Mouse (Mus musculus): ENCODE measurements around the gene Olfr625-ps1.

The Olfr625-ps1 gene

GRCm38 (mm10) chr7:103682420-103682819, at the start of gene Olfr625-ps1:
Gene Olfr625-ps1 (plus strand): TSS chr7:103682720.
- no peak for DNase-seq (ENCODE audit: low spot score in 2 of 2)

GRCm38 (mm10) chr7:103636795-103637194, 45.7 kb upstream of the Olfr625-ps1 start:
- no peak for DNase-seq (ENCODE audit: low spot score in 2 of 2)

GRCm38 (mm10) chr7:103642602-103643001, 39.9 kb upstream of the Olfr625-ps1 start, which contains the start of gene Olfr622:
Gene Olfr622 (minus strand): TSS chr7:103642702.
- no peak for DNase-seq (ENCODE audit: low spot score in 2 of 2)

GRCm38 (mm10) chr7:103644070-103644469, 38.5 kb upstream of the Olfr625-ps1 start:
- no peak for DNase-seq (ENCODE audit: low spot score in 2 of 2)

- DNase-seq (ENCODE audit: low spot score in 2 of 2): no peak
These were observed 18.9 kb upstream of the Olfr625-ps1 start, which contains the start of gene Olfr623 for GRCm38 (mm10) chr7:103663598-103663997. Gene Olfr623 (minus strand): TSS chr7:103663698.

- DNase-seq (ENCODE audit: low spot score in 2 of 2): no peak
These were observed 11.4 kb upstream of the Olfr625-ps1 start, which contains the start of gene Olfr624 for GRCm38 (mm10) chr7:103671091-103671490. Gene Olfr624 (minus strand): TSS chr7:103671191.

GRCm38 (mm10) chr7:103699469-103699868, 16.9 kb downstream of the Olfr625-ps1 start:
- no peak for DNase-seq (ENCODE audit: low spot score in 2 of 2)

- DNase-seq (ENCODE audit: low spot score in 2 of 2): no peak
These were observed 29.5 kb downstream of the Olfr625-ps1 start for GRCm38 (mm10) chr7:103712024-103712423.

- DNase-seq (ENCODE audit: low spot score in 2 of 2): no peak
These were observed 31.9 kb downstream of the Olfr625-ps1 start, which contains the start of gene Olfr243 for GRCm38 (mm10) chr7:103714371-103714770. Gene Olfr243 (plus strand): TSS chr7:103714671.

- peak in 1 of 2 experiments; percentile 17 for DNase-seq (ENCODE audit: low spot score in 2 of 2)
These were observed 33.9 kb downstream of the Olfr625-ps1 start for GRCm38 (mm10) chr7:103716398-103716797.

- no peak for DNase-seq (ENCODE audit: low spot score in 2 of 2)
These were observed 47.6 kb downstream of the Olfr625-ps1 start, which contains the start of gene Olfr628 for GRCm38 (mm10) chr7:103730074-103730473. Gene Olfr628 (plus strand): TSS chr7:103730374.

Measured in right cerebral cortex, postnatal 10 days (tissue).